Mouse (Mus musculus) neural tube, embryonic 14.5 days (tissue): ENCODE results near the gene Tmem110. TPM values are rescaled to one million over a fixed set of nuclear protein-coding genes. Genes with fewer than 3 reads are reported as not detected.

ENCODE experiments used
- ATAC-seq: fragments of 200-750 bp; cut with Nextera tagmentation; 2 replicates; pipeline ENCODE4 v1.8.0; 2017; ENCODE audit warnings: low read depth, mild to moderate bottlenecking, moderate TSS enrichment, moderate library complexity
- H3K27ac ChIP-seq: fragments of 300-500 bp; sonication (generic); 2 replicates; pipeline ENCODE4 v1.5.1; 2014; ENCODE audit warnings: low read depth, mild to moderate bottlenecking, control low read depth, low read length, moderate library complexity, mixed read lengths
- H3K27me3 ChIP-seq: fragments of 300-500 bp; sonication (generic); 2 replicates; pipeline ENCODE4 v1.6.1; 2014; ENCODE audit warnings: low read length; ENCODE audit not compliant: control insufficient read depth, insufficient read depth
- H3K36me3 ChIP-seq: fragments of 300-500 bp; sonication (generic); 2 replicates; pipeline ENCODE4 v1.6.1; 2014; ENCODE audit warnings: low read length, mixed read lengths; ENCODE audit not compliant: control insufficient read depth, insufficient read depth
- H3K4me1 ChIP-seq: fragments of 300-500 bp; sonication (generic); 2 replicates; pipeline ENCODE4 v1.6.1; 2014; ENCODE audit warnings: low read length; ENCODE audit not compliant: control insufficient read depth, insufficient read depth
- H3K4me2 ChIP-seq: fragments of 300-500 bp; sonication (generic); 2 replicates; pipeline ENCODE4 v1.6.1; 2014; ENCODE audit warnings: mild to moderate bottlenecking, low read depth, low read length, control low read depth
- H3K4me3 ChIP-seq: fragments of 300-500 bp; sonication (generic); 2 replicates; pipeline ENCODE4 v1.5.1; 2014; ENCODE audit warnings: low read depth, low read length, control low read depth, mixed read lengths
- H3K9ac ChIP-seq: fragments of 300-500 bp; sonication (generic); replicated peaks from 2 replicates; pipeline ENCODE4 v1.6.1; 2014; ENCODE audit warnings: low read depth, mild to moderate bottlenecking, control low read depth, low read length, mixed read lengths
- H3K9me3 ChIP-seq: fragments of 300-500 bp; sonication (generic); 2 replicates; pipeline ENCODE4 v1.6.1; 2016; ENCODE audit warnings: low read length; ENCODE audit not compliant: control insufficient read depth
- WGBS: fragments of 180-500 bp; shearing (Covaris S2); extraction: QIAGEN DNeasy Blood & Tissue Kit; methylation state at CpG from one replicate; pipeline ENCODE4 v1.1.7; 2014; 5-methylcytosine and 5-hydroxymethylcytosine counted together
- polyA plus RNA-seq: library from polyadenylated mRNA; unstranded; fragments of >200 nt; fragmentation: Nextera tagmentation; extraction: Ambion mirVana; gene quantifications from 2 replicates; pipeline ENCODE4 v1.2.1, GENCODE M21; 2014

Tmem110 gene
- polyA plus RNA-seq, 1 experiment from 2014 or later = 19.3 TPM

DNA sequence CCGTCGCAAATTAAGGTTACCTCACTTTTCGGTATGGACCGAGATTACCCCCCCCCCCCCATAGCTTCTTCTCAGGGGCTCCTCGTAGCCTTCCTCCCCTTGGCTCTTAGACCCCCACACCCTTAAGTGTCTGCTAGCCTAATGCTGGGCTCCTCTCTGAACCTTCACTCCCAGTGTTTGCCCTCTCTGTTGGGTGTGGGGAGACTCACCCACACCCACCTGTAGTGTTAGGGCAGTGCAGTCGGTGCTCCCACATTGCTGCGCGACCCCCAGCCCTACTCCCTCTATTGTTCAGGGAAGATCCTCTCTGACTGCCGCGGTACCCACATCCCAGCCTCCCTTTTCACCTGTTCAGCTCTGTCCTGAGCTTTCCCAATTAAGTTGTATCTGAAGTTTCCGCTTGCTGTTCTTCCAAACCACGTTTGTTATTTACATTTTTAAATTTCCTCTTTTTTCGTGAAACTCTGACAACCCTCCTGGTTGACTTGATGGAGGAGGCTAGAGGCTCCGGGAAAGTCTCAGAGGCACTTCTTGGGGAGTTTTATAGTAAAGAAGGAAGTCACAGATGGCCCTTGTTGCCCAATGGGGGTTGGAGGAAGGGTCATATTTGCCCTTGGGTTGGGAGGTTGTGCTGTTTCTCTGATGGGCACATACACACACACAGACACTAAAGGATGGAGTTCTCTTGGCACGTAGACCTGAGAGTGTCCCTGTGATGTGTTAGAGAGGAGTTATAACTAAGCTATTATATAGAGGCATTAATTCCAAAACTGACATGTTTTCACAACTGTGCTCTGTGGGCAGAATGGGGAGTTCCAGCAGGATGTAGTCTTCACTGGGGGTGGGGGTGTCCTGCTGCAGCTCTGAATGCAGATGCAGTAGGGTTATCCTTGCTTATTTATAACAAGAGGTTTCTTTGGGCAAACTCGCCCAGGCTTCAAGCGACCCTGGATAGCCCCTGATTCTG, 1.1 kb downstream of the Tmem110 start:
- Histone ChIP-seq H3K4me1 (peaks cover 13% of the 10 kb centered on the region), H3K36me3 (no peaks in the 10 kb centered on the region), H3K4me2 (peak overlapping the region; percentile 75), H3K27ac (no peak overlapping the region), H3K9me3 (no peaks in the 10 kb centered on the region), H3K27me3 (no peaks in the 10 kb centered on the region), H3K9ac (peak overlapping the region; percentile 83), H3K4me3 (peak overlapping the region; percentile 77)
- ATAC-seq = peak; percentile 35; the same call in 1 of the 2 replicates
- WGBS = 17% methylated on average over 17 of the region's 17 CpGs

DNA sequence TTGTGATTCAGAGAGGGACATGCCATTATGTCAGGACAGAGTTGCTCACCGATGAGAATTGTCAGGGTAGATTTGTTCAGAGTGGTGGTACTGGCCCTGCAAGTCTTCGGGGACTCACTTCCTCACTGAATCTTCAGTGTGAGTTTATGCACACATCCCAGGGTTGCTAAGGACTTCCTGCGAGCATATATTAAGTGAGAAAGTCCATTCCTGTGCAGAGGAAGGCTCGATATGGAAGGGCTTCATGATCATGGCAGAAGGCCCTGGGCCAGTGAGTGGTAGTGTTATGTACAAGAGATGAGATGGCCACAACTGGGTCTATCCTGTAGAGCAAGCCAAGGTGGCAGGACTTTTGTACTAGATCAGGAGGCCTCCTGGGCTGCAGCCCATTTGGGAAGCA, 2.1 kb downstream of the Tmem110 start:
- no peak overlapping the region for H3K4me2 ChIP-seq
- H3K9me3 ChIP-seq = no peaks in the 10 kb centered on the region
- 73% methylated on average over 4 of the region's 4 CpGs for WGBS
- ATAC-seq = no peak
- no peaks in the 10 kb centered on the region for H3K36me3 ChIP-seq
- no peak overlapping the region for H3K9ac ChIP-seq
- H3K4me1 ChIP-seq = peaks cover 13% of the 10 kb centered on the region
- no peak overlapping the region for H3K27ac ChIP-seq
- H3K4me3 ChIP-seq = no peak overlapping the region
- H3K27me3 ChIP-seq = no peaks in the 10 kb centered on the region

DNA sequence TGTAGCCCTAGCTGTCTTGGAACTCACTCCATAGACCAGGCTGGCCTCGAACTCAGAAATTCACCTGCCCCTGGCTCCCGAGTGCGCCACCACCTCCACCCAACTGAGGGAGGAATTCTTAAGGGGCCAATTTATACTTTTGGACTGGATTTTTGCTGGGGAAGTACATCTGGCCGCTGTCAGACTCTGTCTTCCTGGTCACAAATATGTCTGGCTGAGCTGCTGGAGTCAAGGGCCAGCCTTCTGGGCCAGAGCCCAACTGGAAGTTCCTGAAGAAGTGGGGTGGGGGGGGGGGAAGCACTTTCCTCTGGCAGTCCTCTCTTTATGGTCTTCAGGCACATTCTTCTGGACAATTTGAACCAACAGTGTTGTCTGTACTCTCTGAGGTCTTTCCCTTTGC, 2.7 kb downstream of the Tmem110 start:
- ATAC-seq = no peak
- H3K9me3 ChIP-seq = no peaks in the 10 kb centered on the region
- H3K4me2 ChIP-seq = no peak overlapping the region
- H3K27ac ChIP-seq = no peak overlapping the region
- no peak overlapping the region for H3K4me3 ChIP-seq
- H3K9ac ChIP-seq = no peak overlapping the region
- H3K4me1 ChIP-seq = peaks cover 13% of the 10 kb centered on the region
- WGBS = 91% methylated on average over 4 of the region's 4 CpGs
- no peaks in the 10 kb centered on the region for H3K27me3 ChIP-seq
- H3K36me3 ChIP-seq = no peaks in the 10 kb centered on the region

DNA sequence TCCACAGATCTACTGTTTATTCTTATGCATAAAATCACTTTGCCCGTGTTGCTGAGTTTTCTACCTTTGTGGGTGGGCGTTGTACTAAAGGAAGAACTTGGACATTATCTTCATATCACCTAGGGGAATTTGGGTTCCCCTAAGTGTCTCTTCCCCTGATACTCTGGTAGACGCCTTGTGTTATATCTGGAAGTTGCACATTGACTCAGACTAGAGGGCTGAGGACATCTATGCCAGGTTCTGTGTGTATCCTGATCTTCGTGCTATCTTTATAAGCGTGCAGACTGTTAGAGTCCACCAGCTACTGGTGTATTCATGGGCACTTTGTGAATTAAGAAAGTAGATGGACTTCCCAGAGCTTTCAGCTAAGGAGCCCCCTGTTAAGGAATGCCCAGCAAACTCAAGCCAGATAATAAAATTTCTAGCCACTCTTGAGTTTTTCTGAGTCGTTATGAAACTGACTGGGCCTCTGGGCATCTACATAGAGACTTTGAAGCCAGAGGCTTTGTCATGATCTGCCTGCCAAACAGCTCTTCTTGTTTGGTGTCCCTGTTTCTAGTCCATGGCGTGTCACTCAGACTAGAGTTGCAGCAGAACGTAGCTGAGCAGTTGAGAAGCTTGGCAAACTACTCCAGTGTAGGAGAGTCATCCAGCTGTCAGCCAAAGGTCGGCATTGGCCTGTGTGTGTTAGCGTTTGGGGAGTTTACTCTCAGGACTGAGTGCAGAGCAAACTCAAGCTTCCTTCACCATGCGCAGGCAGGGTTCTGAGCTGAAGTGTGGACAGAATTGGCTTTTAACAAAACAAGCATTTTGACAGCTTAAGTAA, 3.5 kb downstream of the Tmem110 start:
- 89% methylated on average over 11 of the region's 11 CpGs for WGBS
- Histone ChIP-seq H3K36me3 (no peaks in the 10 kb centered on the region), H3K4me3 (no peak overlapping the region), H3K9ac (no peak overlapping the region), H3K4me1 (peaks cover 13% of the 10 kb centered on the region), H3K27me3 (no peaks in the 10 kb centered on the region), H3K4me2 (no peak overlapping the region), H3K27ac (no peak overlapping the region), H3K9me3 (no peaks in the 10 kb centered on the region)
- ATAC-seq = no peak

GRCm38 (mm10) chr14:30837416-30837996, 12.1 kb downstream of the Tmem110 start:
- WGBS = 89% methylated on average over 14 of the region's 14 CpGs

GRCm38 (mm10) chr14:30843701-30844100, 18.3 kb downstream of the Tmem110 start:
- Histone ChIP-seq H3K9ac (no peak overlapping the region), H3K4me1 (no peaks in the 10 kb centered on the region), H3K27me3 (no peaks in the 10 kb centered on the region), H3K4me2 (no peak overlapping the region), H3K27ac (no peak overlapping the region), H3K9me3 (no peaks in the 10 kb centered on the region), H3K4me3 (no peak overlapping the region), H3K36me3 (no peaks in the 10 kb centered on the region)
- 96% methylated on average over 3 of the region's 3 CpGs for WGBS
- ATAC-seq = no peak

More at GRCm38 (mm10) chr14:30837416-30837996, 12.1 kb downstream of the Tmem110 start:
- H3K36me3 ChIP-seq = no peaks in the 10 kb centered on the region
- no peak overlapping the region for H3K4me2 ChIP-seq
- H3K9me3 ChIP-seq = no peaks in the 10 kb centered on the region
- ATAC-seq = no peak
- no peak overlapping the region for H3K4me3 ChIP-seq
- H3K9ac ChIP-seq = no peak overlapping the region
- H3K27me3 ChIP-seq = no peaks in the 10 kb centered on the region
- no peaks in the 10 kb centered on the region for H3K4me1 ChIP-seq
- H3K27ac ChIP-seq = no peak overlapping the region

GRCm38 (mm10) chr14:30850504-30850903, 25.1 kb downstream of the Tmem110 start:
- 82% methylated on average over 5 of the region's 5 CpGs for WGBS
- ATAC-seq = no peak
- H3K9me3 ChIP-seq = no peaks in the 10 kb centered on the region

DNA sequence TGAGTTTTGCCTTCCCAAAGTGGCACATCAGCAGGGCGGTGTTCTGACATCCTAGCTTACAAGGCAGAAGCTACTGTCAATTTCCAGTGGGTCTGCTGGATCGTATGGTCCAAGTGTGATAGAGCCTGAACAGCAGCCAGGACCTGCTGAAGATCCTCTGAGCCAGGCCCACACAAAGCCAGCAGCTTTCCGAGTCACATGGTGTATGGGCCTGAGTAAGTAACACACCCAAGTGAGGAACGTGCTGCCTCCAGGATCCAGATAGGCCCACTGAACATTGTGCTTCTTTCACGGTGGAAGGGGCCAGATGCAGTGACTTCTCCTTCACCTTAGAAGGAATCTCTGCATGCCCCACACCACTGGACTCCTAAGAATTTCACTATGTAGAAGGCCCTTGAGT, 26.9 kb downstream of the Tmem110 start:
- ATAC-seq = no peak
- WGBS = 94% methylated on average over 5 of the region's 5 CpGs

More at GRCm38 (mm10) chr14:30850504-30850903, 25.1 kb downstream of the Tmem110 start:
- Histone ChIP-seq H3K4me1 (no peaks in the 10 kb centered on the region), H3K4me2 (no peak overlapping the region), H3K27me3 (no peaks in the 10 kb centered on the region), H3K36me3 (no peaks in the 10 kb centered on the region), H3K27ac (no peak overlapping the region), H3K9ac (no peak overlapping the region), H3K4me3 (no peak overlapping the region)

More for the DNA sequence above, 26.9 kb downstream of the Tmem110 start:
- Histone ChIP-seq H3K27ac (no peak overlapping the region), H3K36me3 (no peaks in the 10 kb centered on the region), H3K4me1 (no peaks in the 10 kb centered on the region), H3K27me3 (no peaks in the 10 kb centered on the region), H3K9me3 (no peaks in the 10 kb centered on the region), H3K4me2 (no peak overlapping the region), H3K9ac (no peak overlapping the region), H3K4me3 (no peak overlapping the region)
